Mouse (Mus musculus): Measurements from ENCODE around the gene Alg10b.

DNA sequence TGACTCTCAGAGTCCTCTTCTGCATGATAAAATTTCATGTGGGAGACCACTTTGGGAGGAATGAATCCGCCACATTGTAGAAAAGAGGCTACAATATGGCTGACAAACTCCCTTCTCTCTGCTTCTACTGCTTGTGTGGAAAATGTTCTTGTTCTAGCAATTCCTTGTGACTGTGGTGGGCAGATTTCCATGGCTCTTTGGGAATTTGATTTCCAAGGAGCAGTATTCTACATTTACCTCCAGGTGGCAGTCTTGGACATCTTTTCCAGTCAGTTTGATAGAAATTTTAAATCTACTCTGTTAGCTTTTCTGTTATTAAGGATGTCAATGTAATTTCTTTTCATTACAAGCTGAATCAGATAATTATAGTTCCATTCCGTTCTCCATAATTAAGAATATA, 13.5 kb downstream of the Alg10b start:
- TF ChIP-seq EP300 (IDR thresholded peaks at IDR 0.05) (no peak), CTCF (IDR thresholded peaks at IDR 0.05) (peak; percentile 70)

Measured in lung, postnatal 0 days (tissue).